Mouse (Mus musculus): Measurements from ENCODE around the gene Ppil4.

- no peak for TF ChIP-seq EP300 (IDR thresholded peaks at IDR 0.05; ENCODE audit: low read length)
- no peak for TF ChIP-seq CTCF (conservative IDR thresholded peaks at IDR 0.05 in 1 of 2, IDR thresholded peaks at IDR 0.05 in 1 of 2; ENCODE audit: low read depth in 2 of 2, low read length in 2 of 2)
- no peak for TF ChIP-seq MAZ (IDR thresholded peaks at IDR 0.05; ENCODE audit: low read depth, low read length)
- TF ChIP-seq POLR2A (IDR thresholded peaks at IDR 0.05; ENCODE audit: low read depth, low read length): no peak
- TF ChIP-seq TBP (conservative IDR thresholded peaks at IDR 0.05; ENCODE audit: low read depth, low read length): 0 out of 2 replicates have a peak, but pooled peaks have one; percentile 11
- no peak for TF ChIP-seq JUN (IDR thresholded peaks at IDR 0.05; ENCODE audit: insufficient read depth, low read depth, low read length)
- no peak for TF ChIP-seq BHLHE40 (IDR thresholded peaks at IDR 0.05; ENCODE audit: low read depth, low read length)
- TF ChIP-seq MAX (IDR thresholded peaks at IDR 0.05; ENCODE audit: low read length): no peak
- TF ChIP-seq PAX5 (IDR thresholded peaks at IDR 0.05; ENCODE audit: low read length): no peak
- no peak for TF ChIP-seq RAD21 (IDR thresholded peaks at IDR 0.05; ENCODE audit: low read depth, low read length)
- TF ChIP-seq KAT2A (IDR thresholded peaks at IDR 0.05; ENCODE audit: insufficient replicate concordance, low read length): no peak
- no peak for TF ChIP-seq MAFK (IDR thresholded peaks at IDR 0.05; ENCODE audit: insufficient replicate concordance, low read length)
These were observed 11.5 kb upstream of the Ppil4 start for GRCm38 (mm10) chr10:7781214-7781613.
